Mouse (Mus musculus): Measurements from ENCODE around the gene Urad. TPM values are rescaled to one million over a fixed set of nuclear protein-coding genes. Genes with fewer than 3 reads are reported as not detected.

Gene Urad
- polyA plus RNA-seq, 2 experiments: not detected

- 83% methylated on average over 11 of the region's 11 CpGs for WGBS
- TF ChIP-seq POLR2A (IDR thresholded peaks at IDR 0.05; ENCODE audit: borderline replicate concordance, extremely low read depth, insufficient read depth, insufficient read length): no peak
- Histone ChIP-seq H3K9ac (ENCODE audit: low read depth, low read length, severe bottlenecking) (no peak overlapping the region), H3K27me3 (ENCODE audit: control insufficient read depth, insufficient read depth, low read length) (no peaks in the 10 kb centered on the region), H3K4me1 (ENCODE audit: control insufficient read depth, insufficient read depth, low read length) (no peaks in the 10 kb centered on the region), H3K27ac (replicated peaks; ENCODE audit: low read depth, low read length) (no peak overlapping the region), H3K36me3 (ENCODE audit: control insufficient read depth, insufficient read depth, low read length) (no peaks in the 10 kb centered on the region), H3K4me3 (replicated peaks; ENCODE audit: low read length) (no peak overlapping the region), H3K9me3 (ENCODE audit: control insufficient read depth, low read length) (no peaks in the 10 kb centered on the region), H3K4me2 (replicated peaks; ENCODE audit: low read depth, low read length, severe bottlenecking) (no peak overlapping the region)
- no peak for ATAC-seq (ENCODE audit: low FRiP score, low read depth)
- no peak for DNase-seq (ENCODE audit: low spot score)
Measured at GRCm38 (mm10) chr5:147329946-147330345, 7.7 kb upstream of the Urad start.

- no peak for TF ChIP-seq POLR2A (IDR thresholded peaks at IDR 0.05; ENCODE audit: borderline replicate concordance, extremely low read depth, insufficient read depth, insufficient read length)
- no peak overlapping the region for H3K4me2 ChIP-seq (replicated peaks; ENCODE audit: low read depth, low read length, severe bottlenecking)
- no peaks in the 10 kb centered on the region for H3K9me3 ChIP-seq (ENCODE audit: control insufficient read depth, low read length)
- H3K27ac ChIP-seq (replicated peaks; ENCODE audit: low read depth, low read length): no peak overlapping the region
- ATAC-seq (ENCODE audit: low FRiP score, low read depth) (no peak), DNase-seq (ENCODE audit: low spot score) (no peak)
- no peak overlapping the region for H3K4me3 ChIP-seq (replicated peaks; ENCODE audit: low read length)
- H3K27me3 ChIP-seq (ENCODE audit: control insufficient read depth, insufficient read depth, low read length): peaks cover 1% of the 10 kb centered on the region; the same call in 1 of the 2 replicates
- H3K9ac ChIP-seq (ENCODE audit: low read depth, low read length, severe bottlenecking): no peak overlapping the region
- H3K4me1 ChIP-seq (ENCODE audit: control insufficient read depth, insufficient read depth, low read length): no peaks in the 10 kb centered on the region
- no peaks in the 10 kb centered on the region for H3K36me3 ChIP-seq (ENCODE audit: control insufficient read depth, insufficient read depth, low read length)
- 77% methylated on average over 5 of the region's 5 CpGs for WGBS
Measured at GRCm38 (mm10) chr5:147327636-147328035, 5.4 kb upstream of the Urad start.

GRCm38 (mm10) chr5:147325931-147326330, 3.7 kb upstream of the Urad start:
- TF ChIP-seq POLR2A (IDR thresholded peaks at IDR 0.05; ENCODE audit: borderline replicate concordance, extremely low read depth, insufficient read depth, insufficient read length): no peak
- Histone ChIP-seq H3K9ac (ENCODE audit: low read depth, low read length, severe bottlenecking) (no peak overlapping the region), H3K4me1 (ENCODE audit: control insufficient read depth, insufficient read depth, low read length) (no peaks in the 10 kb centered on the region), H3K27me3 (ENCODE audit: control insufficient read depth, insufficient read depth, low read length) (peaks cover 8% of the 10 kb centered on the region), H3K27ac (replicated peaks; ENCODE audit: low read depth, low read length) (no peak overlapping the region), H3K4me2 (replicated peaks; ENCODE audit: low read depth, low read length, severe bottlenecking) (no peak overlapping the region), H3K4me3 (replicated peaks; ENCODE audit: low read length) (no peak overlapping the region), H3K36me3 (ENCODE audit: control insufficient read depth, insufficient read depth, low read length) (no peaks in the 10 kb centered on the region), H3K9me3 (ENCODE audit: control insufficient read depth, low read length) (no peaks in the 10 kb centered on the region)
- no peak for ATAC-seq (ENCODE audit: low FRiP score, low read depth)
- DNase-seq (ENCODE audit: low spot score): no peak
- WGBS: 68% methylated on average over 11 of the region's 11 CpGs

DNA sequence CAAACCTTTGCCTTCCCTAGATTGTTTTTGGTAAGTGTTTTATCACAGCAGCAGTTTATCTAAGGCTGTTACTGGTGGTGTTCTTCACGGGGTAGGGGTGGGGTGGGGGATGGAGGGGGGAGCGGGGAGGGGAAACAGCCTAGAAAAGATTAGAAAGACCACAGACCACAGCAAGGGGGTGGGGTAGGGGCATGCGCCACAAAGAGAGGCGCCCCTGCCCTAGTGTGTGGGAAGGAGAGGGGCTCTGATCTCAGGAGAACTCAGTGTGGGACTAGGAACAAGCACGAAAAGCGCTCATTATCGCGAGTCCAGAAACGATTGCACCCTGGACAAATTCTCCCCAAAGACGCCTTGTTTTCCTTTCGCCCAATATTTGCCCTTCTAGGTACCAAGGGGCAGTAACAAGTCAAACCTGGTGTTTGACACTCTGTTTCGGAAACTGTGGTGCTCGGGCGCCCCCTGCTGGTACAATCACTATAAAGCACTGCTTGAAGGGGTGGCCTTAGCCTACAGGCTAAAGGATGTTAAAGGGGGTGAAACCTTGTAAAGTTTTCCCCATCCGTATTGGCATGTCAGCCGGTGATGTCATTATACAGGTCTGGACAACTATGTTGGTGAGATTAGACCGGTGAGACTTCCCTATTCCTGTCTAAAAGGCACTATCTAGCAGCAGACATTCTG, 1.1 kb upstream of the Urad start:
- DNase-seq (ENCODE audit: low spot score) (peak; percentile 58), ATAC-seq (ENCODE audit: low FRiP score, low read depth) (no peak)
- Histone ChIP-seq H3K4me3 (replicated peaks; ENCODE audit: low read length) (no peak overlapping the region), H3K27ac (replicated peaks; ENCODE audit: low read depth, low read length) (no peak overlapping the region), H3K9ac (ENCODE audit: low read depth, low read length, severe bottlenecking) (no peak overlapping the region), H3K4me1 (ENCODE audit: control insufficient read depth, insufficient read depth, low read length) (no peaks in the 10 kb centered on the region), H3K36me3 (ENCODE audit: control insufficient read depth, insufficient read depth, low read length) (no peaks in the 10 kb centered on the region), H3K9me3 (ENCODE audit: control insufficient read depth, low read length) (no peaks in the 10 kb centered on the region), H3K4me2 (replicated peaks; ENCODE audit: low read depth, low read length, severe bottlenecking) (no peak overlapping the region), H3K27me3 (ENCODE audit: control insufficient read depth, insufficient read depth, low read length) (peaks cover 16% of the 10 kb centered on the region)
- 13% methylated on average over 17 of the region's 17 CpGs for WGBS
- no peak for TF ChIP-seq POLR2A (IDR thresholded peaks at IDR 0.05; ENCODE audit: borderline replicate concordance, extremely low read depth, insufficient read depth, insufficient read length)

GRCm38 (mm10) chr5:147319653-147320052, 2.6 kb downstream of the Urad start:
- no peaks in the 10 kb centered on the region for H3K4me1 ChIP-seq (ENCODE audit: control insufficient read depth, insufficient read depth, low read length)
- ATAC-seq (ENCODE audit: low FRiP score, low read depth): peak; percentile 83; the same call in 1 of the 2 replicates
- H3K27ac ChIP-seq (replicated peaks; ENCODE audit: low read depth, low read length): no peak overlapping the region
- no peak for TF ChIP-seq POLR2A (IDR thresholded peaks at IDR 0.05; ENCODE audit: borderline replicate concordance, extremely low read depth, insufficient read depth, insufficient read length)
- H3K4me2 ChIP-seq (replicated peaks; ENCODE audit: low read depth, low read length, severe bottlenecking): no peak overlapping the region
- no peak overlapping the region for H3K9ac ChIP-seq (ENCODE audit: low read depth, low read length, severe bottlenecking)
- peak; percentile 85 for DNase-seq (ENCODE audit: low spot score)
- no peaks in the 10 kb centered on the region for H3K36me3 ChIP-seq (ENCODE audit: control insufficient read depth, insufficient read depth, low read length)
- H3K27me3 ChIP-seq (ENCODE audit: control insufficient read depth, insufficient read depth, low read length): peaks cover 52% of the 10 kb centered on the region
- H3K4me3 ChIP-seq (replicated peaks; ENCODE audit: low read length): no peak overlapping the region
- H3K9me3 ChIP-seq (ENCODE audit: control insufficient read depth, low read length): no peaks in the 10 kb centered on the region
